Mouse (Mus musculus) right cerebral cortex, postnatal 14 days (tissue): ENCODE results near the gene Atp6v1f.
A peak's percentile ranks its signal among the peaks of the same experiment; 100 is the strongest.

Source experiments
- DNase-seq: peaks from one replicate; pipeline ENCODE4 v3.0.0; 2022

Atp6v1f gene

GRCm38 (mm10) chr6:29463388-29463787 lies 4.1 kb upstream of the Atp6v1f start:
- no peak for DNase-seq

- DNase-seq: no peak
Observed at GRCm38 (mm10) chr6:29468851-29469250, 1.3 kb downstream of the Atp6v1f start.

- DNase-seq: no peak
Observed at GRCm38 (mm10) chr6:29471137-29471536, 3.6 kb downstream of the Atp6v1f start, which contains the start of gene Atp6v1fnb. TSS of gene Atp6v1fnb (plus strand) at chr6:29471437.

- DNase-seq: peak; percentile 72
Observed at GRCm38 (mm10) chr6:29473941-29474691, 6.6 kb downstream of the Atp6v1f start.

- DNase-seq: no peak
Observed at GRCm38 (mm10) chr6:29474736-29475135, 7.2 kb downstream of the Atp6v1f start.

GRCm38 (mm10) chr6:29482691-29483090 lies 15.2 kb downstream of the Atp6v1f start:
- no peak for DNase-seq

GRCm38 (mm10) chr6:29484716-29485559 lies 17.4 kb downstream of the Atp6v1f start:
- peak; percentile 67 for DNase-seq

- no peak for DNase-seq
Observed at GRCm38 (mm10) chr6:29485951-29486350, 18.4 kb downstream of the Atp6v1f start.

- no peak for DNase-seq
Observed at GRCm38 (mm10) chr6:29494101-29494500, 26.6 kb downstream of the Atp6v1f start.

- no peak for DNase-seq
Observed at GRCm38 (mm10) chr6:29496270-29496669, 28.8 kb downstream of the Atp6v1f start.

- no peak for DNase-seq
Observed at GRCm38 (mm10) chr6:29497791-29498190, 30.3 kb downstream of the Atp6v1f start.

GRCm38 (mm10) chr6:29500177-29500576 lies 32.7 kb downstream of the Atp6v1f start:
- no peak for DNase-seq

GRCm38 (mm10) chr6:29500810-29501209 lies 33.3 kb downstream of the Atp6v1f start:
- no peak for DNase-seq

- no peak for DNase-seq
Observed at GRCm38 (mm10) chr6:29501599-29501998, 34.1 kb downstream of the Atp6v1f start.

GRCm38 (mm10) chr6:29505493-29505892 lies 38.0 kb downstream of the Atp6v1f start:
- no peak for DNase-seq

- no peak for DNase-seq
Observed at GRCm38 (mm10) chr6:29506834-29507233, 39.3 kb downstream of the Atp6v1f start.

- DNase-seq: peak; percentile 25
Observed at GRCm38 (mm10) chr6:29507447-29508309, 40.2 kb downstream of the Atp6v1f start, which contains the start of gene Kcp. TSS of gene Kcp (minus strand) at chr6:29507952.

- no peak for DNase-seq
Observed at GRCm38 (mm10) chr6:29509086-29509485, 41.6 kb downstream of the Atp6v1f start.

- no peak for DNase-seq
Observed at GRCm38 (mm10) chr6:29513284-29513683, 45.8 kb downstream of the Atp6v1f start.

GRCm38 (mm10) chr6:29517139-29517538 lies 49.6 kb downstream of the Atp6v1f start:
- peak; percentile 67 for DNase-seq
